Mouse (Mus musculus) heart, embryonic 14.5 days (tissue): ENCODE measurements around the gene Zic5. TPM values are rescaled to one million over a fixed set of nuclear protein-coding genes. Genes with fewer than 3 reads are reported as not detected.
A peak's percentile ranks its signal among the peaks of the same experiment; 100 is the strongest.

Experiments
- ATAC-seq: fragments of 200-750 bp; cut with Nextera tagmentation; 2 replicates; pipeline ENCODE4 v1.8.0; 2017; ENCODE audit warnings: low read depth, moderate TSS enrichment; ENCODE audit not compliant: insufficient number of reproducible peaks, insufficient read depth, low FRiP score
- H3K27ac ChIP-seq, 2 experiments: fragments of 200-500 bp in 1 of 2; fragments of 300-500 bp in 1 of 2; sonication (generic) in 1 of 2; replicated peaks in 1 of 2; 2 replicates each; pipeline ENCODE4 v1.5.1; 2012 to 2014; ENCODE audit warnings: low read depth in 2 of 2, low read length in 2 of 2, control low read depth in 1 of 2, mild to moderate bottlenecking in 1 of 2, mixed read lengths in 1 of 2; ENCODE audit not compliant: control insufficient read depth in 1 of 2, insufficient read depth in 1 of 2
- H3K27me3 ChIP-seq: fragments of 300-500 bp; sonication (generic); 2 replicates; pipeline ENCODE4 v1.6.1; 2014; ENCODE audit warnings: mild to moderate bottlenecking, low read length, control low read depth; ENCODE audit not compliant: control insufficient read depth, insufficient read depth
- H3K36me3 ChIP-seq: fragments of 300-500 bp; sonication (generic); 2 replicates; pipeline ENCODE4 v1.6.1; 2014; ENCODE audit warnings: mild to moderate bottlenecking, control low read depth, low read length, mixed read lengths; ENCODE audit not compliant: control insufficient read depth, insufficient read depth
- H3K4me1 ChIP-seq, 2 experiments: fragments of 200-500 bp in 1 of 2; fragments of 300-500 bp in 1 of 2; sonication (generic) in 1 of 2; 2 replicates each; pipeline ENCODE4 v1.6.1; 2012 to 2014; ENCODE audit warnings: low read length in 2 of 2, control low read depth in 1 of 2, mixed read lengths in 1 of 2; ENCODE audit not compliant: control insufficient read depth in 2 of 2, insufficient read depth in 2 of 2
- H3K4me2 ChIP-seq: fragments of 300-500 bp; sonication (generic); 2 replicates; pipeline ENCODE4 v1.6.1; 2014; ENCODE audit warnings: mild to moderate bottlenecking, low read length
- H3K4me3 ChIP-seq, 2 experiments: fragments of 200-500 bp in 1 of 2; fragments of 300-500 bp in 1 of 2; sonication (generic) in 1 of 2; 2 replicates each; pipeline ENCODE4 v1.5.1; 2012 to 2014; ENCODE audit warnings: low read length in 2 of 2, mild to moderate bottlenecking in 2 of 2, control low read depth in 1 of 2, low read depth in 1 of 2, moderate library complexity in 1 of 2; ENCODE audit not compliant: control insufficient read depth in 1 of 2, insufficient read depth in 1 of 2
- H3K9ac ChIP-seq: fragments of 300-500 bp; sonication (generic); 2 replicates; pipeline ENCODE4 v1.6.1; 2014; ENCODE audit warnings: mild to moderate bottlenecking, low read length
- H3K9me3 ChIP-seq: fragments of 300-500 bp; sonication (generic); 2 replicates; pipeline ENCODE4 v1.6.1; 2016; ENCODE audit warnings: low read length, control low read depth; ENCODE audit not compliant: control insufficient read depth
- WGBS: fragments of 180-500 bp; shearing (Covaris S2); extraction: QIAGEN DNeasy Blood & Tissue Kit; methylation state at CpG from one replicate; pipeline ENCODE4 v1.1.7; 2014; 5-methylcytosine and 5-hydroxymethylcytosine counted together
- polyA plus RNA-seq: library from polyadenylated mRNA; unstranded; fragments of >200 nt; fragmentation: Nextera tagmentation; extraction: Ambion mirVana; gene quantifications from 2 replicates; pipeline ENCODE4 v1.2.1, GENCODE M21; 2014

The Zic5 gene
- polyA plus RNA-seq, 1 experiment from 2014 or later: 0.09 TPM

DNA sequence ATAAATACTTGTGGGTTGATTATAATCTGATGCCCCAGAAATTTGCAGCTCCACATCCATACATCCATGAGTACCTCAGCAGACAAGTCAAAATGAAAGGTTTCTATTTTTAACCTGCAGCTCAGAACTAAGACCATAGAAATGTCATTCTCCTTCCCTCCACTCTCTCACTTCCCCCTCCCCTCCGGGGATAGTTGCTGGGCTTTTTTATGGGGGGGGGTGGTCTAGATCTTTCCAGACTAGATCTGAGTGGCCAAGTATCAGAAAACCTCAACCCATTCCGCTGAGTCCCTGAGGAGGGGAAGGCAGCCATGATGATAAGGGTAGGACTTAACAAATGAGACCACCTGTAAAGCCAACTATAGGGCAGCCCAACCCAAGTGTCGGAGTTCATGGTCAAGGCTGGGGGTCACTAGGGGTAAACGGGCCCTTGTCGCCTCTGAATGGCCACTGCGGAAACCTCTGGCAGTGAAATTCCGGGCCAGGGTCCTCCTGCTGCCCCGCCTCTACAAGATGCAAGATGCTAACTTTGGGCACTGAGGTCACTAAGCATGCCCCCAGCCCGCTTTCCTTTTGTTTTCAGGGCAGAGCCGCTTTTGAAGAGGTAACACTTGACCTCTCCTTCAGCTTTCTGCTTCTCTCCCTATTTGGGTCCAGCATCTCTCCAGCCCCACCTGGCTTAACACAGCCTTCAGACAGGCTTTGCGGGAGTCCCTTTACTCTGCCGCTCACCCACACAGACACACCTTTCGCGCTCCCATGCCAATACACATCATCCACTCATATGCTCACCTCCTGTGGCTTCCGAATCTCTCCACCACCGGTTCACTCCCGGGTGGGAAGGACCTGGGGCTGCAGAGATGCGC lies 18.3 kb upstream of the Zic5 start:
- H3K4me2 ChIP-seq: no peak overlapping the region
- no peak for ATAC-seq
- H3K27me3 ChIP-seq: peaks cover 94% of the 10 kb centered on the region
- no peaks in the 10 kb centered on the region for H3K4me1 ChIP-seq
- no peaks in the 10 kb centered on the region for H3K36me3 ChIP-seq
- H3K9ac ChIP-seq: no peak overlapping the region
- H3K27ac ChIP-seq: no peak overlapping the region
- H3K4me3 ChIP-seq: no peak overlapping the region
- 4% methylated on average over 18 of the region's 18 CpGs for WGBS
- H3K9me3 ChIP-seq: no peaks in the 10 kb centered on the region

DNA sequence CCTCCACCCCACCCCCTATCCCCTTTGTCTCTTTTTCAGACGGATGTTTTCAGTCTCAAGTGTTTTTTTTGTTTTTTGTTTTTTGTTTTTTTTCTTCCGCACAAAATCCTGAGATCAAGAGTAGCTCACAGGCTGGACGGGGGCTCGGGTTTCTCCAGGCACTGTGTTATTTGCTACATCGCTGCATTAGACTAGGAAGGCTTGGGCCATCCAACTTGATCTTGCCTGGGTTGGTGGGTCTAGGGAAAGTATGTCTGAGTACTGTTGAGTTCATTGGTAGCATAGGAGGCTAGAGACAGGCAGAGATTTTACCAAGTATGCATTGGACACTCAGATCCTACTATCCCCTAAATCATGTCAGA lies 17.5 kb upstream of the Zic5 start:
- no peak overlapping the region for H3K9ac ChIP-seq
- no peak overlapping the region for H3K4me2 ChIP-seq
- H3K4me1 ChIP-seq: no peaks in the 10 kb centered on the region
- H3K9me3 ChIP-seq: no peaks in the 10 kb centered on the region
- no peak overlapping the region for H3K27ac ChIP-seq
- no peak for ATAC-seq
- peaks cover 96% of the 10 kb centered on the region for H3K27me3 ChIP-seq
- H3K4me3 ChIP-seq: no peak overlapping the region
- no peaks in the 10 kb centered on the region for H3K36me3 ChIP-seq
- 7% methylated on average over 5 of the region's 5 CpGs for WGBS

DNA sequence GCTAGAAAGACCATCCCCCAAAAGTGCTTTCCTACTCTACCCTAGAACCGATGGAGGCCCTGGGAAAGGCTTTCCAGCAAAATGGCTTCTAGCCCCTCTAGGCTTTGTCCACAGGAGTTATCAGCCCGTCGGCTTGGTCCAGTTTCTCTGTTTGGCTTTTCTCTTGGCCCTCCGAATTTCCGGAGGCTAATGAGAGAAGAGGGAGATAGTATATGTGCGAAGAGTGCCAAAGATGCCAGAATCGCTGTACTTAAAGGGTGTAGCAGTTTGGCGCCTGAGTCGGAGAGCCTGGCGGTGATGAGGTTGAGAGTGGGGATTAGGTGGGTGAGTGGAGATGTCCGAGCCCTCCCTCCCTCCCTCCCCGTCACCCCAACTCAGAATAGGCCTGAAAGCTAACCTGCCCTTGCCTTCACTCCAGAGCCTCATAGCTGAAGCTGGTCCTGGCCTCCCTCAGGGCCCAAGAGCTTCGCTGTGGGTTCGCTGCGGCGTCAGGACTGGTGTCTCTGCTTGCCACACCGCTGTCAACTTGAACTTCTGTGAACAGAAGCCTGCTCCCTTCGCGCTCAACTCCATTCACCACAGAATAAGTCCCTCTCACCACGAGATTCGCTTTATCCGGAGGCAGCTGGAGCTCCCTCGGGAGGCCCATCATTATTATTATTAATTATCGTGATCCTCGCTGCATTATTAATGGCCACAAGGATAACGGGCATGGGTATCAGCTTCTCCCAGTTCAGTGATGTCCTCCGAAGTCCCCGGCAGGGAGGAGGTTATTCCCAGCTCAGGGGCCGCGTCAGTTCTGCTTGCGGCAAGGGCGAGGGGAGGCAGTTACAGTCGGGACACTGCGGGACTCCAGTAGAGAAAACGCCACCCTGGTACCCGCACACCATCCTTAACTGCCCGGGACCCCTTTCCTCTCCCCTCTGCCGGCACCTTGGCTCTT lies 16.9 kb upstream of the Zic5 start:
- ATAC-seq: no peak
- Histone ChIP-seq H3K27ac (no peak overlapping the region), H3K36me3 (no peaks in the 10 kb centered on the region), H3K4me2 (no peak overlapping the region), H3K9ac (no peak overlapping the region), H3K4me1 (no peaks in the 10 kb centered on the region), H3K9me3 (no peaks in the 10 kb centered on the region), H3K4me3 (no peak overlapping the region), H3K27me3 (peaks cover 97% of the 10 kb centered on the region)
- WGBS: 2% methylated on average over 38 of the region's 38 CpGs

DNA sequence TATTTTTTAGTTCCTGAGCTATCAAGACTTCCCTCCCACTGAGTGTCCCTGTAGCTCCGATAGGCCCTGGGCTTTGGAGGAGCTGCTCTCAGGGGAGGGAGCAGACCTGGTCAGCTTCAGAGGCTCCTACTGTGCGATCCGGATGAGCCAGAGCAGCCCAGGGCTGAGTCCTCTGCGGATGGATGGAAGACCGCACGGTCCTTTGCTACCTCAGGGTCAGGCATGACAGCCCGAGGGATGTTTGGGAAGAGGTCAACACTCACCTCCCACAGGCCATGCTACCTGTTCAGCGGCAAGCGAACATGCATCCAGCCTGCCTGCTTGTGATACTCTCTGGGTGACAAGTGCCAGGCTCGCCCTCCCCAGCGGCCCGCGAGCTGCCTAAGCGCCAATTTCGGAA lies 15.7 kb upstream of the Zic5 start:
- Histone ChIP-seq H3K9me3 (no peaks in the 10 kb centered on the region), H3K4me2 (no peak overlapping the region), H3K27ac (no peak overlapping the region), H3K9ac (no peak overlapping the region), H3K4me3 (no peak overlapping the region), H3K36me3 (no peaks in the 10 kb centered on the region), H3K27me3 (peaks cover 96% of the 10 kb centered on the region), H3K4me1 (peaks cover 0 to under 1% of the 10 kb centered on the region in 2 experiments; a peak in 3 of 4 replicates)
- no peak for ATAC-seq
- WGBS: 5% methylated on average over 15 of the region's 15 CpGs

DNA sequence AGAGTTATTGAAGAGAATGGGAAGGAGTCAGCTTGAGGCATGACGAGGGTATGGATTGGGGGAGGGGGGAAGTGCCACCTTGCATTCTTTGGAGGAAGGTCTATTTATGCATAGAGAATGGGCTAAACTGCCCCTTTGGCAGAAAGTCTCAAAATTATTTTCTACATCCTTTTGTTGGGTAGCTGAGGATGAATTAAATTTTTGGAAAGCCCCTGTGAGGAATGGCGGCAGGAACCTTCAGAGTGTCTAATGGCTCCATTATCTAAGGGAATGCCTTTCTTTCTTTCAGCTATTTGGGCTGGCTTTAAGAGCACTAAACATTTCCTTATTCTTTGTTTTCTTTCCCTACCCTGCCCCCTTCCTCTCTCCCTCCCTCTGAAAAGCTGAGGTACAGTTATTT lies 14.9 kb upstream of the Zic5 start:
- H3K4me3 ChIP-seq: no peak overlapping the region
- H3K4me2 ChIP-seq: no peak overlapping the region
- no peaks in the 10 kb centered on the region for H3K9me3 ChIP-seq
- H3K27ac ChIP-seq: no peak overlapping the region
- H3K4me1 ChIP-seq: peaks cover 0 to 9% of the 10 kb centered on the region in 2 experiments; a peak in 3 of 4 replicates
- ATAC-seq: no peak
- H3K9ac ChIP-seq: no peak overlapping the region
- 2% methylated on average over 2 of the region's 2 CpGs for WGBS
- peaks cover 96% of the 10 kb centered on the region for H3K27me3 ChIP-seq
- H3K36me3 ChIP-seq: no peaks in the 10 kb centered on the region

DNA sequence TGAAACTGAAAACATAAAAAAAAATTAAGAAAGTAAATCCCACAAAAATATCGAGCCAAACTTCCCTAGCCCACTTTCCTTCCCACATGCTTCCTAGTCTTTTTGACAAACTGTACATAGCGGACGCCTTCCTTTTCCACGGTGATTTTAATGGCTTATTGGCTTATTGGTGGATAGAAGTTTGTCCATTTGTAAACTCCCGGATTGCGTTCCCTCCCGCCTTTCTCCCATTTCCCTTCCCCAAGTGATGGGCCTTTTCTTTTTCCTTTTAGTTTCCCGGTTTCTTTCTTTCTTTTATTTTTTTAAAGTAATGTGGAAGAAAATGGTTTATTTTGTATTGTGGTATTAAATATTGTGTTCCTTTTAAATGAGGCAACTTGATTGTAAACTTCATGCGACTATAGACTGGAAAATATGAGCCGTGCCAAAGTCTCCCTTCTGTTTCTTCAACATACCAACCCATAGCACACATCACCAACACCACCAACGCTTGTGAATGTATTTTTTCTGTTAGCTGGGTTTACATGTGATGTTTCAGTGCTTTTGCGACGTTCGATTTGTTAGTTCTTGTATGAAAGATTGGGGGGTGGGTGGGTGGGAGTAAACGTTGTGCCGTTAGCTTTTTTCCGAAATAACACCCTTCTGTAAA lies 14.1 kb upstream of the Zic5 start:
- Histone ChIP-seq H3K4me2 (no peak overlapping the region), H3K9me3 (no peaks in the 10 kb centered on the region), H3K9ac (no peak overlapping the region), H3K36me3 (no peaks in the 10 kb centered on the region), H3K4me3 (no peak overlapping the region), H3K4me1 (peaks cover 4 to 17% of the 10 kb centered on the region in 2 experiments; a peak in 3 of 4 replicates), H3K27ac (no peak overlapping the region), H3K27me3 (peaks cover 96% of the 10 kb centered on the region)
- 25% methylated on average over 17 of the region's 17 CpGs for WGBS
- no peak for ATAC-seq

DNA sequence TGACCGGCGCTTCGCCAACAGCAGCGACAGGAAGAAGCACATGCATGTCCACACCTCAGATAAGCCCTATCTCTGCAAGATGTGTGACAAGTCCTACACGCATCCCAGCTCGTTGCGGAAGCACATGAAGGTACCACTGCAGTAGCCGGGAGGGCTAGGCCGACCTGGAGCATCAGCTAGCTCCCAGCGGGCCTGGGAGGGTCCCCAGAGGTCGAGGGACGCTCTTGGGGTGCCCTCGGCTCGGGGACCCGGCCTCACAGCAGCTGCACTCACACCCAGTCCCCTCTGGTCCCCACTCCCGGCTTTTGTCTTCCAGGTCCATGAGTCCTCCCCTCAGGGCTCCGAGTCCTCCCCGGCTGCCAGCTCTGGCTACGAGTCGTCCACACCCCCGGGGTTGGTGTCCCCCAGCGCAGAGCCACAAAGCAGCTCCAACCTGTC lies 13.1 kb upstream of the Zic5 start:
- Histone ChIP-seq H3K27ac (no peak overlapping the region), H3K4me1 (peaks cover 6 to 18% of the 10 kb centered on the region in 2 experiments; a peak in 3 of 4 replicates), H3K36me3 (no peaks in the 10 kb centered on the region), H3K9me3 (no peaks in the 10 kb centered on the region), H3K4me3 (peak overlapping the region in 1 of 2 experiments; percentile 9; a peak in 1 of 4 replicates), H3K9ac (no peak overlapping the region), H3K4me2 (0 out of 2 replicates have a peak overlapping the region, but pooled peaks have one; percentile 8), H3K27me3 (peaks cover 96% of the 10 kb centered on the region)
- 1% methylated on average over 22 of the region's 22 CpGs for WGBS
- no peak for ATAC-seq
